Mouse (Mus musculus) cortical plate, adult 2 months (tissue): Measurements from ENCODE around the gene Gm20683. TPM values are rescaled to one million over a fixed set of nuclear protein-coding genes. Genes with fewer than 3 reads are reported as not detected.

Experiments
- H3K27ac ChIP-seq: fragments of 200-500 bp; 2 replicates; pipeline ENCODE4 v1.5.1; 2012; ENCODE audit warnings: low read length, control low read depth, inconsistent platforms; ENCODE audit not compliant: insufficient read depth
- H3K4me1 ChIP-seq: fragments of 200-500 bp; 2 replicates; pipeline ENCODE4 v1.6.1; 2011; ENCODE audit warnings: low read length; ENCODE audit not compliant: control insufficient read depth, insufficient read depth
- H3K4me3 ChIP-seq: fragments of 200-500 bp; 2 replicates; pipeline ENCODE4 v1.5.1; 2011; ENCODE audit warnings: mild to moderate bottlenecking, low read length, control low read depth; ENCODE audit not compliant: insufficient read depth
- CTCF ChIP-seq: fragments of 200-500 bp; IDR thresholded peaks from 2 replicates; pipeline ENCODE4 v1.5.1; 2011; ENCODE audit warnings: mild to moderate bottlenecking, control low read depth, low read length; ENCODE audit not compliant: insufficient read depth; ENCODE audit errors: extremely low read depth
- POLR2A ChIP-seq: fragments of 200-500 bp; IDR thresholded peaks from 2 replicates; pipeline ENCODE4 v1.6.1; 2011; ENCODE audit warnings: mild to moderate bottlenecking, low read length, control low read depth; ENCODE audit not compliant: insufficient read depth; ENCODE audit errors: extremely low read depth
- polyA plus RNA-seq: library from polyadenylated mRNA; depleted of rRNA; stranded (reverse); fragments of >200 nt; gene quantifications from 2 replicates; pipeline ENCODE4 v1.2.3, GENCODE M21; 2012

The Gm20683 gene
- polyA plus RNA-seq, 1 experiment: 40.8 TPM

DNA sequence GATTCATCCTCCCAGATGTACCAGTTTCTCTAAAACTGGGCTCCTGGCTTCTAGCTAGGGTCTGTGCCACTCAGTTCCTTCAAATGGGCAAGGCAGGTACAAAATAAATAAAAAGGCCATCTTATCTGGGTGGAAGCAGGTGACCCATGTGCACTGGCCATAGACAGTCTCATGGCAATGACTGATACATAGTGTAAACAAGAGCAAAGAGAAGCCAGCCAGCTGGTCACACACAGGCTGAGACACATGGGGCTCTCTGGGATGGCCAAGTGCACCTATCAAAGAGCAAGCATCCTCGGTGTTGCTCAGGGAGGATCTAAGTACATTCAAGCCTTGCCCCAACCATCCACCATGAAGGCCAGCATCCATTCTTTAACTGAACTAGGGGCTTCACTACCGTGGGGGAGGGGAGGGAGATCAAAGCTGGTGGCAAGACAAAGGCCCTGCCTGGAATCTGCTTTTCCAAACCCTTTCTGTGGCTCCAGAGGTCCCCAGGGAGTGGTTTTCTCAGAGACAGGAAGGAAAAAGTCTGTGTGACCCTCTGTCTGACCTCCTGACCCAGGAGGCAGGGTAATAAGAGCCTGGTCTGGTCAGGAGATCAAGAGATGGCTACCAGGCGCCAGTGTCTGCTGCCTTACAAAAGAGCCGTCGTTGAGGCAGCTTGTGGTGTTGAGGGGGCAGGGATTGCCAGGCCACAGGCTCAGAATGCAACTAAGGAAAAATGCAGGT, 39.5 kb upstream of the Gm20683 start:
- Histone ChIP-seq H3K4me1 (peaks cover 5% of the 10 kb centered on the region; the same call in 1 of the 2 replicates), H3K4me3 (no peak overlapping the region), H3K27ac (no peak overlapping the region)
- TF ChIP-seq CTCF: no peak
- 0 out of 2 replicates have a peak, but pooled peaks have one; percentile 10 for TF ChIP-seq POLR2A

DNA sequence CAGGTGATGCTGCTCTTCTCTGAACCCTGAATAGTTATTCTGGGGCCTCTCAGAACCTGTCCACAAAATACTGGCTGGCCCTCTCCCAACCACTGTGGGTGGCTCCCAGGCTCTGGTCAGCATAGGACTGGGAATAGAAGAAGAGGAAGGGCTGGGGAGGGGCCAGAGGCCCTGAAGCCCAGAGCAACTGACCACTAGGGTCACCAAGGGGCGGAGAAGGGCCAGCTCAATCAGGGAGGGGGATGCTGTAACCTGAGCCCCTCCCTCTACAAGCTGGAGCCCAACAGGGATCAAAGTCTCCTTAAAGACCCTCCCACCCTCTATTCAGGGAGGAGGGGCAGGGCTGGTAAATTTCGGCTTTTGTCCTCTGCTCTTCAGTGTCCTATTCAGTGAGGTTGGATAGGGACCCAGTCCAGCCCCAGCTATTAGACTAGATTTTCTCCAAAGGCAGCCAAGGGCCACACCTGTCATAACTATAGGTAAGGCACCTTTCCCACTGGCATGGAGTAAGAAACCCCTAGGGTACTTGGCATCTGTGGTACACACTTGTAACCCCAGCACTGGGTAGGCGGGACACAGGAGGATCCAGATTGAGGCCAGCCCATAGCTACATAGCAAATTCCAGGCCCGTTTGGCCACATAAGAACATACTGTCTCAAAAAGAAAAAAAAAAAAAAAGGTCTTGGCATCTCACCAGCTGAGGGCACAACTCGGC, 38.8 kb upstream of the Gm20683 start, which contains the start of gene Wfikkn1:
Wfikkn1 (minus strand) TSS at position 663 of the 715 bp plus-strand sequence.
- Histone ChIP-seq H3K27ac (no peak within 1 kb of the TSS), H3K4me3 (no peak within 1 kb of the TSS), H3K4me1 (peaks cover 5% of the 10 kb centered on the region; the same call in 1 of the 2 replicates)
- TF ChIP-seq CTCF (no peak), POLR2A (no peak)

DNA sequence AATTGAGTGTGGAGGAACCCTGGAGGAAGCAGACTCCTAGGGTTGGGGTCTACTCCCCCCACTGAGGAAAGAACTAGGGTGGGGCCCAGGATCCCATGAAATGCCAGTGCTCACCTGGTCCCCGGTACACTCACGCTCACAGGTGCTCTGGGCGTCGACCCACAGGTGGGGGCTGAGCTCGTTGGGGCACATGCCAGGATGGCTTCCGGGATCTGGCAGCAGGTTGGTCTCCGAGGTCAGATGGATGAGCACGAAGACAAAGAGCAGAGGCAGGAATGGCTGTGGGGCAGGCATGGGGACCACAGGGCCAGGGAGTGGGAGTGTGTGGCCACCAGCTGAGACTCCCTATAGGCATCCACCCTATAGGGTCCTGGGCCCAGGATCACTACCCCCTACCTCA, 38.2 kb upstream of the Gm20683 start:
- peaks cover 5% of the 10 kb centered on the region; the same call in 1 of the 2 replicates for H3K4me1 ChIP-seq
- TF ChIP-seq CTCF: no peak
- TF ChIP-seq POLR2A: no peak
- no peak overlapping the region for H3K27ac ChIP-seq
- no peak overlapping the region for H3K4me3 ChIP-seq

DNA sequence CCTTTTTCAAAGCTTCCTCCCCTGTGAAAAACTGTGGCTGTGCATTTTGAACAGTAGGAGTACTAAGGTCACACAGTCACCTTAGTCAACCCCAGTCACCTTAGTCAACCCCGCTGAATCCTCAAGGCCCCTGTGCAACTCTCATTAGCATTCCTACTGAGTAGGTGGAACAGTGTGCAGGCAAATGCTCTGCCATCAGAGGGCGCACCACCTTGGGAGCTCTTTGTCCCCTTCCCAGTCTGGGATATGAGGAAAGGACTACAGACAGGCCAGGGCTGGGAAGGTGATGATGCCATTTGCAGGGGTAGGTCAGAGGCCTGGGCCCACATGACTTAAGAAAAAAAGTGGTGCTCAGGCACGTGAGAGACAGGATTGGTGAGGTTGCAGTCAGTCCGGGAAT, 37.7 kb upstream of the Gm20683 start:
- TF ChIP-seq POLR2A: no peak
- TF ChIP-seq CTCF: peak; percentile 53
- Histone ChIP-seq H3K4me1 (peaks cover 5% of the 10 kb centered on the region; the same call in 1 of the 2 replicates), H3K4me3 (no peak overlapping the region), H3K27ac (no peak overlapping the region)

DNA sequence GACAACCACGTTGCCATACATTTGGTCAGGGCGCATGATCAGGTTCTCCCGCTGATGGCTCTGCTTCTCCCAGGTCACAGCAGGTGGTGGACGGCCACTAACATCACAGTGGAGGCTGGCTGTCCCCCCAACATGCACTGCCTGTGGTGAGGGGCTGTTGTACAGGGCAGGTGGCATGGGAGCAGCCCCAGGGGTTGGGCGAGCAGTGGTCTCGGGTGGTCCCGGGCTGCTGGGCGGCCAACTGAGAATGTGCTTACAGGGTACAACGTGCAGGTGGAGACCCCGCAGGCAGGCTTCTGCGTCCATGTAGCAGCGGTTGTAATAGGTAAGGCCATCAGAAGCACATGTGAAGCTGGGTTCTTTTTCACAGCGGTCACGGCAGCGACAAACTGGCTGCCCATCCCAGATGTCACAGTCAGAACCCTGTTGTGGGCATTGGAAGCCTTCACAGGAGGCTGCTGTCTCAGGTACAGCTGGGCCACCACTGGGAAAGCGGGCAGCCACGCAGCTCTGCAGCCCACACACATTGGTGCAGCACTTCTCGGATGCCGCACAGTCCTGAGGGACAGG, 37.1 kb upstream of the Gm20683 start:
- no peak overlapping the region for H3K27ac ChIP-seq
- peaks cover 5% of the 10 kb centered on the region; the same call in 1 of the 2 replicates for H3K4me1 ChIP-seq
- no peak overlapping the region for H3K4me3 ChIP-seq
- TF ChIP-seq CTCF: no peak
- no peak for TF ChIP-seq POLR2A

DNA sequence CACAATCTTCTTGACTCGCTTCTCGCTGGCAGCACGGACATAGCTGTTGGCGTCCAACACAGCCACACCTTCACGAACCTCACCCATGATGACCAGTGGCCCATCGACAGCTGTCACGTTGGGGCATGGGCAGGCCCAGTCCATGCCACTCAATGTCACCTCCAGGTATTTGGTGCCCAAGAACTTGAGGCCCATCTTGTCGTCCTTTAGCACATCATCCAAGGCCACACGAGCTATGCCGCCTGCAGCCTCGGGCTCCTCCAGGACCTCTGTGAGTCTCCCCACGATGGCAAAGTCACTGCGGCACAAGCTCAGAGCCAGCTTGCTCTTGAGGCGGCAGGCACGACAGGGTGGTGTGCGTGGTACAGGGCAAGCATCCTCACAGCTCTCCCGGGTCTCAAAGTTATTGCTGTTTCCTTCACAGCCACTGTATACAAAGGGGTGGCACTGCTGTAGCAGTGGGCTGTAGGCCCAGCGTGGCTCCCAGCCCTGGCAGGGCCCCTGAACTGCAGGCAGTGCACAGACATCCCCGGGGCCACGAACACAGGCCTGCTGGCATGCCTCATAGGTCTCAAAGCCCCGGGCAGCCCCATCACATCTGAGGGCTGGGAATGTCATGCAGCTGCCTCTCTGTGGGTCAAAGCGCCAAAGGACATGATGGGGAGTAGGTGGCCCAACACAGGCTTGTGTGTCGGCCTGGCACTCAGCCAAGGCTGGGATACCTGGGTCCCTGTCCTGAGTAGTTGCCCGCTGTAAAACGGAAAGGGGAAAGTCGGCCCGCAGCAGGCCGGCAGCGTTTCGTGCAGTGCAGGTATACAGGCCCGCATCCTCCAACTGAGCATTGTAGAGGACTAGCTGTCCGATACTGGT, 36.4 kb upstream of the Gm20683 start:
- no peak overlapping the region for H3K27ac ChIP-seq

DNA sequence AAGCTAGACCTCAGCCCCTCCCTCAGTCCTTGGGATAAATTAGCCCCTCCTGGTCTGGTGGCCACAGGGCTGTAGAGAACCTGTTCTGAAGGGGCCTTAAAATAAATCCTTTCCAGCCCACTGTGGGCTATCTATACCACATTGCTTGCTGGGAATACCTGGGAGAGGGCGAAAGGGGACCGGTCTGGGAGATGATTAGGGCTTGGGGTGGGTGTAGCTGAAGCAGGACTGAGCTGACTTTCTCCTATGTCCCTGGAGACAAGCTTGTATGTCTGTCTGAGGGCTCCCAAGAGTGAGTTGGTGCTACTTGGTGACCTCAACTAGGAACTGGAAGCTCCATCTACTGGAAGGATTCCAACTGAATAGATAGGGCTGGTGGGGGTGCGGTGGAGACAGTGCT, 35.5 kb upstream of the Gm20683 start:
- Histone ChIP-seq H3K27ac (no peak overlapping the region), H3K4me3 (no peak overlapping the region), H3K4me1 (peaks cover 5% of the 10 kb centered on the region; the same call in 1 of the 2 replicates)
- no peak for TF ChIP-seq CTCF

More for the DNA sequence above, 36.4 kb upstream of the Gm20683 start:
- TF ChIP-seq CTCF (no peak), POLR2A (no peak)
- Histone ChIP-seq H3K4me1 (peaks cover 5% of the 10 kb centered on the region; the same call in 1 of the 2 replicates), H3K4me3 (no peak overlapping the region)

DNA sequence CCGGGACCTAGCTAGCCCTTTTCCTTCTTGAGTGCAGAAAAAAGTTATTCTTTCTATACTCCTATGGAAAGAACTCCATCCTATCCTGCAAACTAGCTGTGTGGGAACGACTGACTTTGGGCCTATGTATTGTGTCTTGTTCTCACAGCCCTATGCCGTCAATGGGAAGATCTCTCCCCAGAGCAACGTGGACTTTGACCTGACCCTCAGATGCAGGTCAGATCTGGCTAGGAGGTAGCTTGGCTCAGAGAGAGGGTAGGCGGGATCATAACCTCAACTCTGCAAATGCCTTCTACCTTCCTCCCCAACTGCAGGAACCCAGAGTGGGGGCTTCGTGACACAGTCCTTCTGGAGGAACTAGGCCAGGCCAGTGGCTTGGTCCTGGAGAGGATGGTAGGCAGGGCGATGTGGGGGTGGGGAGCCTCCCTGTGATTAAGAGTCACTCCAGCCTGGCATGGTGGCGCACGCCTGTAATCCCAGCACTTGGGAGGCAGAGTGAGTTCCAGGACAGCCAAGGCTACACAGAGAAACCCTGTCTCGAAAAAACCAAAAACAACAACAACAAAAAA, 34.9 kb upstream of the Gm20683 start:
- Histone ChIP-seq H3K27ac (no peak overlapping the region), H3K4me3 (peak overlapping the region; percentile 94), H3K4me1 (peaks cover 5% of the 10 kb centered on the region; the same call in 1 of the 2 replicates)
- no peak for TF ChIP-seq CTCF
- no peak for TF ChIP-seq POLR2A
